Mouse (Mus musculus) T-cell, adult 2 months (primary cell): ENCODE results near the gene Pigf.

Experiments
- DNase-seq: peaks from one replicate; pipeline ENCODE4 v3.0.0; 2022; ENCODE audit warnings: low spot score

Gene Pigf

GRCm38 (mm10) chr17:87036141-87037073 lies 11.2 kb upstream of the Pigf start:
- peak; percentile 33 for DNase-seq

- peak; percentile 21 for DNase-seq
These were observed 539 bp downstream of the Pigf start for GRCm38 (mm10) chr17:87024491-87025242.

GRCm38 (mm10) chr17:87019692-87020091 lies 5.5 kb downstream of the Pigf start:
- DNase-seq, result no peak

GRCm38 (mm10) chr17:87011301-87012019 lies 13.7 kb downstream of the Pigf start:
- no peak for DNase-seq

GRCm38 (mm10) chr17:87008950-87009349 lies 16.3 kb downstream of the Pigf start:
- no peak for DNase-seq

- DNase-seq, result no peak
These were observed 27.9 kb downstream of the Pigf start for GRCm38 (mm10) chr17:86997323-86997722.

- DNase-seq, result no peak
These were observed 33.9 kb downstream of the Pigf start for GRCm38 (mm10) chr17:86991306-86991705.

- DNase-seq, result peak; percentile 65
These were observed 36.5 kb downstream of the Pigf start for GRCm38 (mm10) chr17:86988601-86989184.

- peak; percentile 52 for DNase-seq
These were observed 37.0 kb downstream of the Pigf start for GRCm38 (mm10) chr17:86988161-86988560.

- no peak for DNase-seq
These were observed 38.6 kb downstream of the Pigf start for GRCm38 (mm10) chr17:86986449-86987138.

- no peak for DNase-seq
These were observed 42.7 kb downstream of the Pigf start for GRCm38 (mm10) chr17:86982497-86982896.

- no peak for DNase-seq
These were observed 43.5 kb downstream of the Pigf start for GRCm38 (mm10) chr17:86981701-86982100.

GRCm38 (mm10) chr17:86981205-86981604 lies 44.0 kb downstream of the Pigf start:
- no peak for DNase-seq

GRCm38 (mm10) chr17:86978496-86978895 lies 46.7 kb downstream of the Pigf start:
- no peak for DNase-seq

GRCm38 (mm10) chr17:86976387-86976786 lies 48.8 kb downstream of the Pigf start:
- DNase-seq, result peak; percentile 25

- no peak for DNase-seq
These were observed 52.1 kb downstream of the Pigf start for GRCm38 (mm10) chr17:86973097-86973496.

- no peak for DNase-seq
These were observed 53.3 kb downstream of the Pigf start for GRCm38 (mm10) chr17:86971860-86972259.

GRCm38 (mm10) chr17:86971036-86971435 lies 54.2 kb downstream of the Pigf start:
- no peak for DNase-seq

GRCm38 (mm10) chr17:86970026-86970750 lies 55.0 kb downstream of the Pigf start:
- no peak for DNase-seq

- peak; percentile 36 for DNase-seq
These were observed 55.6 kb downstream of the Pigf start for GRCm38 (mm10) chr17:86969582-86969981.

GRCm38 (mm10) chr17:86968581-86968980 lies 56.6 kb downstream of the Pigf start:
- no peak for DNase-seq
